Mouse (Mus musculus) cerebellum, adult 11-12 months (tissue): ENCODE data around the gene Inpp5b.
"Not testable (repeated sequence)": the region's sequence is repeated elsewhere in the genome, so short reads cannot be mapped to it uniquely, and the experiment has no call there.

ENCODE experiments used
- DNase-seq: peaks from one replicate; pipeline ENCODE4 v3.0.0; 2022

Inpp5b gene

DNA sequence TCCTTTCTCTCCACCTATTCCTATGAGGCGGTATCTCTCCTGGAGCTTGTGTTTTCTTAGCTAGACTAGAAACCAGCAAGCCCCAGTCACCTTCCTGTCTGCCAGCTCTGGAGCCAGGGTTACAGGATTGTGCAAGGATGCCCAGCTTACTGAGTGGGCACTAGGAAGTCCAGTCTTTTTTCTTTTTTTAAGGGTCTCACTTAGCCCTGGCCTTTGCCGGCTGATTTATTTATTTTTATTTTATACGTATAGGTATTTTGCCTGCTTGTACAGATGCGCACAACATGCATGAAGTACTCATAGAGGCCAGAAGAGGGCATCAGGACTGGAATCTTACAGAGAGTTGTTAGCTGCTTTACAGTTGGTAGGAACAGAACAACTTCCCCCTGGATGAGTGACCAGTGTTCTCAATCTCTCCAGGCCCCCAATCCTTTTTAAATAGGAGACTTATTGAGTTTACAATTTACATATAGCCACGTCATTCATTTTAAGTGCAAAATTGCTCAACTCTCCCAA lies 30.8 kb upstream of the Inpp5b start:
- DNase-seq: no peak

DNA sequence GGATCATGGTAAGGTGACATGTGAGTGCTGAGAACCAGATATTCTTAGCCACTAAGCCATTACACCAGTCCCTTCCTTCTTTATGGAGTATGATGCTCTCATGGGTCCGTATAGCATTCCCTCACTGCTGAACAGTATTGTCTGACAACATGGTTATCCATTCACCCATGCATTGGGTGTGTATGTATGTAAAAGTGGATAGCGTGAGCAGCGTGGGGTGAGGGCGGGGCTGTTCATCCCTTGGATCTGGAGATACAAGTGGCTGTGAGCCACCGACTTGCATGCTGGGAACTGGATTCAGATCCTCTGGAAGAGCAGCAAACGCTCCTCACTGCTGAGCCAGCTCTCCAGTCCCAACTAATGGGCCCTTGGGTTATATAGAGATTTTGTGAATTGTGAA lies 29.0 kb upstream of the Inpp5b start:
- no peak for DNase-seq

DNA sequence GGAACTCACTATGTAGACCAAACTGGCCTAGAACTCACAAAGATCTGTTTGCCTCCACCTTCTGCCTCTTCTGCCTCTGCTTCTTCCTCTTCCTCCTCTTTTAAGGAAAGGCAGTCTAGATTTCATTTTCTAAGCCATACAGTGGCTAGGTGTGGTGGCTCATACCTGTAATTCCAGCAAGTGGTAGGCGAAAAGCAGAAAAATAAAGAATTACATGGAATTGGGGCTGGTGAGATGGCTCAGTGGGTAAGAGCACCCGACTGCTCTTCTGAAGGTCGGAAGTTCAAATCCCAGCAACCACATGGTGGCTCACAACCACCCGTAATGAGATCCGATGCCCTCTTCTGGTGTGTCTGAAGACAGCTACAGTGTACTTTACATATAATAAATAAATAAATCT lies 27.8 kb upstream of the Inpp5b start:
- not testable (repeated sequence) for DNase-seq

DNA sequence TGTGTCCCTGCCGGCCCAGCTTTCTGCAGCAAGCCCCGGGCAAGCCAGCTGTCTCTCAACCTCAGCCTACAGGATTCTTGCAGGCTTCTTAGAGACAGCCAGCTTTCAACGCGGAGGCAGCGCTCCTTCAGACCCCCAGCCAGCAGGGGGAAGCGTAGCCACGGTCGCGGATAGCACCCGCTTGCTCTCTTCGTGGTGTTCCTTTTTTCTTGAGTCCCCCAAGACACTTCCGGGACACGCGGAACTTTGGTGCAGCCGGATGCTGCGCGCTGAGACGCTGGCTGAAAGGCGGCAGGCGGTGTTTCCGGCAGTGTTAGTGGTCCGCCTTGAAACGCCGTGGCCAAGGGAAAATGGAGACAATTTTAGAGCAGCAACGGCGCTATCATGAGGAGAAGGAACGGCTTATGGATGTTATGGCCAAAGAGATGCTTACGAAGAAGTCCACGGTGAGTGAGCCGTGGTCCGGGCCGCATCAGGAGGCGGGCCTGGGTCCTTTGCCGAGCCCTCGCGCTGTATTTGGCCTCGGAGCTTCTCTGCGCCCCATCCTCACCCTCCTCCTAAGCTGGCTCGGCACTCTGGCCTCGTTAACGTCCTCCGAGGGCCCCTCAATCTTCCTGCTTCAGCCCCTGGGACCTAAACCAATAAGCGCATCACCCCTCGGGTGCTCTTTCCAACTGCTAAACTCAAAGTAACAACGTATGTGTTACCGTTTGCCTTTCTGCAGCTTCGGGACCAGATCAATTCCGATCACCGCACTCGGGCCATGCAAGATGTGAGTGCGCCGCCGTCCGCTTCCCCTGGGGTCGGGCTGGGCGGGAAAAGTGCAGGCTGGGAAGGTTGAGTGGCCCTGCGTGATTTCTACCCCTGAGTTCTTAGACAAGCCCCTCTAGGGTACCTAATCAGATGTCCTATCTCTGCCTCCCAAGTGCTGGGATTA lies 26.8 kb upstream of the Inpp5b start, which contains the start of gene Sf3a3:
TSS of gene Sf3a3 (plus strand) at position 232 of the 937 bp plus-strand sequence.
- peak; percentile 92 for DNase-seq

DNA sequence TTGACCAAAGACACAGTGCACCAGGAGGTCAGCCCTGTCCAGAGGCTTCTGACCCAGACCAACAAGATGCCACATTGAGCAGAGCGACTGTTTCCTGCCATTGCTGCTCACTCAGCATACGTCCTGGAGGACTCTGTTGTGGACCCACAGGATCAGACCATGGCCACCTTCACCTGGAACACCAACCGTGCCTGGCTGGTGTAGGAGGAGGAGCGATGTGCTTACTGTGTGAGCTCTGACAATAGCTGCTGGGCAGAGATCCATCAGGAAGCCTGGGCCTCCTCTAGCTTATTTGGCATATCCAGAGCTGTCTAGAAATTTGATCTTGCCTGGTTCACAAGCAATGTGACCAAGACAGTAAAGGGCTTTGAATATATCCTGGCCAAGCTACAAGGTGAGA lies 22.5 kb upstream of the Inpp5b start:
- no peak for DNase-seq

DNA sequence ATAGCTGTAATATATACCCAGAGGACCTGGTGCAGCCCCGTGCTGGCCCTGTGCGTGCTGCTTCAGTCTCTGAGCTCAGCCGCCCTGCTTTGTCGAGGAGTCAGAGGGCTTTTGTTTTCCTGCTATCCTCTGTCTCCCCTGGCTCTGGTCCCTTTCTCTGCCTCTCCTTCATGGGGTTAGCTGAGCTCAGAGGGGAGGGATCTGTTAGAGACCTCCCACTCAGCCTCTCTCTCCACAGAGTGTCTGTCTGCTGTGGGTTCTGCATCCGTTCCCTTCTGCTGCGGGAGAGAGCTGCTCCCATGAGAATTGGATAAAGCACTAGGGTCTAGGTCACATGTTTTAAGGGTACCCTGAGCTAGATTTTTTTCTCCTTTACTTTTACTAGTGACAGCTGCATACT lies 15.5 kb upstream of the Inpp5b start:
- DNase-seq: no peak

DNA sequence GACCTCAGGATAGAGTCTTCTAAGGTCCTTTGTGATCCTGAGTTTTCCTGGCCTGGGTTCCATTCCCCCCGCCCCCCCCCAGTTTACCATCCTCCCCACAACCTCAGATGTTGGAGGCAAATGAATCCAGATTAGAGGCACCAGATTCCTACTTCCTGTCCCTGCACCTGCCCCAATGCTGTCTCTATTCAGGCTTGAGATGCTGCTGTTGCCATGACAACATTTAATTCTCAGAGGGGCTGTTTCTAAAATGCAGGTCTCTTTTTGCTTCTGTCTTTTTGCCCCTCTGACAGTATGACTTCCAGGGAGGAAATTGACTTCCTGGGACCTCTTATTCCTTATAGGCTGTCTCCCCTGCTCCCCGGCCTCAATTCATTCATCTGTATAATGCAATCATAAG lies 4.7 kb upstream of the Inpp5b start:
- no peak for DNase-seq

DNA sequence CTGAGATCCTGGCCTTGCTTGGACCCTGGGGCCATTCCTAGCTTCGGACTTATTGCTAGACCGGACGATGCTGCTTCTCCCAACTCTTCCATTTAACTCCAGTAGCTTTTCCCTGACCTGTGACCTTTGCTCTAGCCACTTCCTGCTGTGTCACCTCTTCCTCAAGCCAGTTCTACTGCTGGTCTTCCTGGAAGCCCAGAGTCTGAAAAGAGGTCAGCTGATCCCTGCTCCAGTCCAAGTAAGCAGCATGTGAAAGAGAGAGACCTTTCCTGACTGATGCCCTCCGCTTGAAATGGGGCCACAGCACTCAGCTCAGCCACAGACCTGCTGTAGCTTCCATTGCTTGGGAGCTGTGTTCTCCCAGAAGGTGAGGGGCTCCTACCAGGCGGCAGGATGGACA lies 4.2 kb upstream of the Inpp5b start:
- DNase-seq: no peak

DNA sequence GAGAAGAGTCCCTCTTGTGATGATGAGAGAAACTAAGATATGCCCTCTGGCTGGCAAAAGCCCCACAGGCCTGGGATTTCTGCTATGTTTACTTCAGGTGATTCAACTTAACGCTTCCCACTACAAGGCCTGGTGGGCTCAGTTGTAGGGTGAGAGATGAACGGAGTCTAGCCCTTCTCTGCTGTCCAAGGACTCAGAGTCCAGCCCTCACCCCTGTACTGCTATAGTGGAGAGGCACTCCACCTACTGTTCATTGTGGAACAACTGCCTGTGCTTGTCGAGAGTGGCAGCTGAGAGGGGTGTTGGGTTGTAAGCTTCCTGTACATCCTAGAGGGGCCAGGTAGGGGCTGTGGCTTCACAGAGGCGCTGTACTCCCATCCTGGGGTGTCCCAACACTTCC lies 3.6 kb upstream of the Inpp5b start:
- DNase-seq: no peak

DNA sequence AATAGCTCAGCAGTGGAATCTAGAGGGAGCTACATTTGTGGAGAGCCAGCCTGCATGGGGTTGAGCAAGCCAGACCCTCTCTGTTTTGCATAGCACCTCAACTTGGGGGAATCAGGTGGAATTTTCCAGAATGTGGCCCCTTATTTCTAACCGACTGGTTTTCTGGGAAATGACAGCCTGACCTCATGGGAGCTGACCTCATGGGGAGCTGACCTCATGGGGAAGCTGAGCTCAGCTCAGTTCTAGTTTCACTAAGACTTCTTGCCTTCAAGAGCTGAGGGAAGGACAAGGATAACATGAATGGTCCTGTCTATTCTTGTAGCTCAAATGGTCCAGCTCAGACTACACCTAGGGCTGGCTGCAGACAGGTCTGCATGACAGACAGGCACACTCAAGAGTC lies 2.9 kb upstream of the Inpp5b start:
- no peak for DNase-seq

DNA sequence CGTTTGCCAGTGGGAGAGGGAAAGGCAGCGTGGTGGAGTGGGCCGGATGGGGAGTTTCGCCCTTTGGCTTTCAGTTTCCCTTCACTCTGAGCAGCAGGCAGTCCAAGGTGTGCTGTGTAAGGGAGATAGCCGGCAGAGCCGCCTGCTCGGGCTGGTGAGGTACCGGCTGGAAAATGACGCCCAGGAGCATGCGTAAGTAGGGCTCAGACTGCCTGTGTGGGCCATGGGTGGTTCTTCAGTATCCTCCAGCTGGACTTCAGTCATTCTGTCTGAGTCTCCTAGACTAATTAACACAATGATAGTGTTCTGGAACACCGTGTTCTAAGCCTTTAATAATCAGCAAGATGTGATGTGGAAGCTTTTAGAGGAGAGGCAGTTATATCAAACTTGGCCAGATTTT lies 1.2 kb downstream of the Inpp5b start:
- DNase-seq: no peak

DNA sequence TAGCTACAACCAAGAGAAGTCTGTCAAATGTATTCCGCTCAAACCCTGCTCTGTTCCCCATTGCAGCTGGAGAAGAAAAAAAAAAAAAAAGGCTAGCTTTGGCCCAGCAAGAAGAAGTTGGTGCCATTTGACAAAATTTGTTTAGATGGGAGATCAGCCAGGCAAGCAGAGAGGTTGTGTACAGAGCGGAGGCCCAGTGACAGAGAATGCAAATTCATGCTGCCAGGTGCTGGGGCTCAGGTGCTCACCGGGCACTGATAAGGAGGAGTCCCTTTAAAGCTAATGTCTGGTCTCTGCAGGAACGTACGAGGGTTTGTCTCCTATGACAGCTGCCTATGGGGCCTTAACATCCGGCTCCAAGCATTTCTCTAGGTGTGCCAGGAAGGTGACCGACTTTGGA lies 4.9 kb downstream of the Inpp5b start:
- DNase-seq: no peak

DNA sequence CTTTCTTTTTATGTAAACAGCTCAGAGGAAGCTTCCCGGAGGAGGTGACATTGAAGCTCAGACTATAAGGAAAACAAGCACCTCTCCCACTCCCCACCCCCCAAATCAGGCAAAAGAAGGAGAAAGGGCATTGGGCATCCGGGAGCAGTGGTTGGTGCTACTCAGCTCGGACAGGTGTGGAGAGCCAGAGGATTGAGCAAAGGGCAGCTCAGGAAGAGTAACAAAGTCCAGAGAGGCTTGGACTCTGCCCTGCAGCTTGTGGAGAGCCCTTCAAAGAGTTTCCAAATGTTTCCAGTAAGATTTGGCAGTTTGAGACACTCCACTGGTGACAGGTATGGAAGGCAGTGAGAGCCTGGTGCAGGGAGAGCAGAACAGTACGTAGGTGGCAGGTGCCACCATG lies 6.2 kb downstream of the Inpp5b start:
- no peak for DNase-seq

DNA sequence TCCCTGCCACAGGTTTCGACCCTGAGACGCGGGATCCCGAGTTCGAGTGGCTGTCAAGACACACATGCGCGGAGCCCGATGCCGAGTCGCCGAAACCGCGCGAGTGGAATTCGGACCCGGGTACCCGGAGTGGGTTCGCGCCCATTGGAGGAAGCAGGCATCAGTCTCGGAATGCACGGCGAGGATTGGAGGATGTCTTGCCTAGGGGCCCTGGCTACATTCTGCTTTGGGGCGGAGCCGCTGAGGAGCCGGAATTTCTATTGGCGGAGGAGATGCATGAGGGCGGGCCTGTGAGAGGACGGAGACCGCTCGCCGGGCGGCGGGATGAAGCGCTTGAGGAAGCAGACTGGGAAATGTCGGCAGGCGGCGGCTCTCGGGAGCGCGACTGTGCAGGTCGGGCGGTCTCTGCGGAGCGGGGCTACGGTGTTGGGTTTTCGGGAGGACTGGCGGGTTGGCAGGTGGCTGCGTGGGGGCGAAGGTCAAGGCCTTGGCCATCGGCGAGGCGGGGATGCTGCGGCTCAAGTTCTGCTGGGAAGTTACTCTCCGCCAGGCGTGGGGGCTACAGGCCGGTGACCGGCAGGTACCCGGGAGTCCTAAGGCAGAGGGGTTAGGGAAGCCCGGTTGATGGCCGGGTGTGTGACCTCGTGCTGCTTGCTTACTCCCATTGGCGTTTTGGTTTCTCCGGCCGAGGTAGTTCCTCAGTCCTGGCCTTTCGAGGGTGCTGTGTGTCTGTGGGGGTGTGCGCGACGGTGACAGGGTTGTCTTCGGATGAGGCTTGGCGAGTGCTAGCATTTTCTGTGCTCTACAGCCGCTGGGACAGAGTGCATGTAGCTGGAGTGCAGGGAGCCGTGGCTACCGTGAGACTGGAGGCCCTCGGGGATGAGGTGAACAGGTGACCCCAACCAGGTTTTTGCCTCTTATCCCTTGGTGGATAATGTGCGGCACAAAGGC lies 9.9 kb downstream of the Inpp5b start:
- DNase-seq: peak; percentile 97

DNA sequence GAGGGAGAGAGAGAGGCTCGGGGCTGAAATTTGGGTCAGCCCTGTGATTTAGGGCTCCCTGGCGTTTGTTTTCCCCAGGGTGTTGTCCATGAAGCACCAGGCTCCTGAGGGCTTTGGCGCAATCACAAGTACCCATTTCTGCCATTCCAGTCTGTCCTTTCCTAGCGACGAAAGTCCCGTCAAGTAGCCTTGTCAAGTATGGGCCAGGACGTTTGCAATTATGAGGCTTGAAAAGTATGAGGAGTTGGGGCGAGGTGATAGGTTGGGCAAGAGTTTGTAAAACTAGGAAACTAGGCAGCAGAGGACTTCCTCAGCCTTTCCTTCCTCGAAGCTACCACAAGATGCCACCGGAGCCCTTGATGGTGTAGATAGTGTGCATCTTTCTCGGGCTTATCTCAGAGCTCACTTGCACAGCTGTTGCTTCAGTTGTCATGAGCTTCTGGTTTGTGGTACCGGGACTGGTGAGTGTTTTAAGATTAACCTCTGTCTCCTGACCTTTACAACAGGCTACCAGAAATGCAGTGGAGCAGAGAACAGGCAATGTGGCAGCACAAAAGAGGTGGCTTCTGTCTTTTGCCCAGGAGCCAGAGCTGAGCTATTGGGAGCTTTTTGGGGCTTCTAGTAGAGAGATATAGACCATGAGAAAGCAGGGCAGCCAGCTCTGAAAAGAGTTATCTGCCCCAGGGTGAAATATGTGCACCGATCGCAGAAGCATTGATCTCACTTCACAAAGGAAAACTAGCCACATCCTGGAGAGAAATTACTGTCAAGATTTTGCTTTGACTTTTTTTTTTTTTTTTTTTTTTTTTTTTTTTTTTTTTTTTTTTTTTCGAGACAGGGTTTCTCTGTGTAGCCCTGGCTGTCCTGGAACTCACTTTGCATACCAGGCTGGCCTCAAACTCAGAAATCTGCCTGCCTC lies 10.9 kb downstream of the Inpp5b start:
- no peak for DNase-seq

DNA sequence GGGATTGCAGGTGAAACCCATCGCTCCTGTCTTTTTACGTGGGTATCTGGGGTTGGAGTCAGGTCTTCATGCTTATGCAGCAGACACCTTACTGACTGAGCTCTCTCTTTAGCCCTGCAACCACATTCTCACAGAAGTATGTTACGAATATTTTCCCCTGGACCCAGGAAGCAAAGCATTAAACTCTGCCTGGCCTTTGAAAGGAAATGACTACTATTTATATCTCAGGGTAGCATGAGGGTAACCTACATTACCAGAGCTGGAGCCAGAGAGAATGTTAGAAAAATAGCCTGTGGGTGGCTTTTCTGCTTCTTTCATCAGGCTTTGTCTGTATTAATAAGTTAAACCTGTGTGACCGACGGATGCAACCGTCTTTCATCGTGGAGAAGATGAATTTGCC lies 13.9 kb downstream of the Inpp5b start:
- DNase-seq: no peak

DNA sequence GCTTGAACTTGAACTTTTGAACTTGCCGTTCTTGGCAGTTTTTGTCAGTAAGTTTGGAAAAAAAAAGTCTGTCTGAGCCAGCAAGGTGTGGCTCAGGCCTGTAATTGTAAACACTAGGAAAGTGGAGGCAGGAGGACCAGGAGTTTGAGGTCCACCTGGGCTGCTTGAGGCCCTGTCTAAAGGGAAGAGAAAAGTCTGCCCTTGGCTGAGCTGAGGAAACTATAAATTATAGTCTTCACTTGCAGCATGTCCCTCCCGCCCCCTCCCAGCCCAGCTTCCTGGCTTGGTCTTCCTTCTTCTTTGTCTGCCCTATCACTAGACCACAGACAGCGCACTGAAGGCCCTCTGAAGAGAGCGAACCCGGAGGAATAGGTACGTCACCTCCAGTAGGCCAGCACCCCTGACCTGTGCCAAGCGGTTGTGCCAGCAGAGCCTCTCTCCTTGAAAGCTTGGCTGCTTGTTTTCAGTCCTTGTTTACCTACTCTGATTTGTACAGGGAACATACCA lies 17.7 kb downstream of the Inpp5b start:
- no peak for DNase-seq

DNA sequence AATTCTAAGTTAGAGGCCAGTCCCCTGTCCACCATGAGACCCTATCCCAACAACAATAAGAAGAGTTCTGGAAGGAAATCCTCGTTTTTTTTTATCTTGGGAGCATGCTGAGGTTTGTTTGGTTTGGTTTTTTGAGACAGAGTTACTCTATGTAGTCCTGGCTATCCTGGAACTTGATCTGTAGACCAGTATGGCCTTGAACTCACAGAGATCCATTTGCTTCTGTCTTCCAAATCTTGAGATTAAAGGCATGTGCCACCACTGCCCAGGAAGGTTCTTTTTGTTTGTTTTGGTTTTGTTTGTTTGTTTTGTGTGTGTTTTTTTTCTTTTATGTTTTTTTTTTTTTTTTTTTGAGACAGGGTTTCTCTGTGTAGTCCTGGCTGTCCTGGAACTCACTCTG lies 19.6 kb downstream of the Inpp5b start:
- DNase-seq: no peak

DNA sequence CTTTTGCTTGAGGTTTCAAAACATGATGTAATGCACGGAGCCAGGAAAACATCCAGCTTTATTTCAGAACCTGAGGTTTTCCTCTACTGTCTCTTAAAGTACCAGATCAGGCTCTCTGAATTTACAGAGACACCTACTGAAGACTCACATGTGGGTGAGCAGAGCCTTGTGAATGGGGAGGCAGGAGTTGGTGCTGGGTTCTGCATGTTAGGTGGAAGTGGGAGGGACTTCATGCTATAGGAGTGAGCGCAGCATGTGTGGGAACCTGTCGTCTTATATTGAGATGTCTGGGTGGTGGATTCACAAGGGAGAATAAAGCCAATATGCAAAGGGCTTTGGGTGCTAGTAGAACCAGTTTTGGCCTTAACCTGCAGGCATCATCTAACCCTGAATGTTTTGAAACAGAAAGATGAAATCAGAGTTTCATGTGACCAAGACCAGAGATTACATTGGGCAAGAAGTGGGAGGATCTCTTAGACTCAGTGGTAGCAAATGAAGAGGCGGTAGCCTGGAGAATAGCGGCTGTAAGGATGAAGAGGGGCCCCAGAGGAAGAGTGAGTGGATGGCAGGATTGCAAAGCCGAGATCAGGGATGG lies 21.3 kb downstream of the Inpp5b start:
- no peak for DNase-seq

DNA sequence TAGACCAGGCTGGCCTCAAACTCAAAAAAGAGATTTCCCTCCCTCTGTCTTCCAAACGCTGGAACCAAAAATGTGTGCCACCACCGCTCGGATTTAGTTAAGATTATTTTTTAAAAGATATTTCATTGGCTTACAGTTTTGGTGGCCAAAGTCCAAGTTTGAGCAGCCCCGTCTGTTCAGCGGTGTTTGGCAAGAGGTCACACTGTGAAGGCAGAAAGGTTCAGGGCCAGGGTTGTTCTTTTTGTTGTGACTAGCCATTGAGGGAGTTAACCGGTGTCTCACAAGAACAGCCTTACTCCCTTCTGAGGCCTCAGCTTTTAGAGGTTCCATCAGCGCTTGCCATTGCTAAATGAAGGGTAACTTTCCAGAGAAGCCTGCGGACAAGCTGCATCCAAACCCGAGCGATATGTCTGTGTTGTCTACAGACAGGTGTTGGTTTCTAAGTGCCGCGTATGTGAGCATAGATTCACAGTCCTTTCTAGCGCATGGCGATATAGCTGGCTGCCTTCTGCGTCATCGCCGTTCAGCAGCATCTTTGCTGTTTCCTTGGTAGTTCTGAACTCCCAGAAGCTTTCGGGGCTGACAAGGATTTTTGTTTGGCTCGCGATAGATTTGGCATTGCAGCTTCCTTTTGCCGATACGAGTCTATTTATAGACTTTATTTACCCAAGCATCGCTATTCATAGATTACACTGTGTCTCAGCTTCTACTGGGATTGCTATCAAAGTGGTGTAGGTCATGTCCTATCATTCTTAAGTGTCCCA lies 24.3 kb downstream of the Inpp5b start:
- DNase-seq: no peak

DNA sequence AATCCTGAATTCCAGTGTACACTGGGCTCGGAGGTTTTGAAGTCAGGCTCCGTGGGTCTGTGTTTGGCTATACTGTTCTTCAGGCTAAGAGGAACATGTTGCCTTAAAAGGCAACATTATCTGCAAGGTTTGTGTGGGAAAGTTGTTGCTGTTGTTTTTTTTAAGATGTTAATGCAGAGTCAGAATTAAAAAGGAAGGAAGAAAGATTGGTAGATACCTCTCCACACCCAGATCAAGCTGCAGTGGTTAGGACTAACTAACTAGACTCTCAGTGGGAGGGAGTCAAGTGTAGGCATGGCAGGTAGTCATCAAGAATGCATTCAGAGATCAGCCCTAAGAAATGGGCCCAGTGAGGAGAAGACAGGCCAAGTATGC lies 24.9 kb downstream of the Inpp5b start:
- no peak for DNase-seq
